Mouse (Mus musculus): Measurements from ENCODE around the gene Bcl2. TPM values are rescaled to one million over a fixed set of nuclear protein-coding genes. Genes with fewer than 3 reads are reported as not detected.

Bcl2 gene
- polyA plus RNA-seq, 1 experiment from 2014 or later = 20.3 TPM

DNA sequence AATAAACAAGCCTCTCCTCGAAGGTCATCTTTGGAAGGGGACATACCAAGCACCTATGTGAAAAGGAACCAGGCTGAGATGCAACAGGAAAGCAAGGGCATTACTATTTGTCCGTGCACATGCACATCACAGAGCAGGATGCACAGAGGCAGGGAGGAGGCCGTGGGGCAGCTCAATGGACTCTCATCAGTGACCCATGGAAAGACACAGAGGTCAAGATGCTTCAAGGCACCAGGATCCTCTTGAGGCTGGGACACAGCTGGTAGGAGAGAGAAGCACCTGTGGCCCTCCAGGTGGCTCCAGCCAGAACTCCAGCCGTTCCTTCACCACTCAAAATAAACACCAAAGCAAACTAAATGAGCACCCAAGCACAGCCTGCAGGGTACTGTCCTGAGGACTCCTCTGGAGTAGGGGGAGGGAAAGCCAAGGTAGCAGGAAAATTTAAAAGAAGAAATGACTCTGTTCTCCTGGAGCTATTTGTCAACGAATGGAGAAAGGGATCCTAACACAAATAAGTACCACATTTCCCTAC, 57.8 kb downstream of the Bcl2 start:
- H3K27ac ChIP-seq = no peak overlapping the region
- no peaks in the 10 kb centered on the region for H3K4me1 ChIP-seq
- no peaks in the 10 kb centered on the region for H3K9me3 ChIP-seq
- no peak for ATAC-seq (ENCODE audit: insufficient number of reproducible peaks, low FRiP score, low TSS enrichment, low read depth)
- H3K36me3 ChIP-seq = no peaks in the 10 kb centered on the region
- H3K4me2 ChIP-seq = no peak overlapping the region
- H3K9ac ChIP-seq = no peak overlapping the region
- no peaks in the 10 kb centered on the region for H3K27me3 ChIP-seq
- H3K4me3 ChIP-seq = no peak overlapping the region
- WGBS = 71% methylated on average over 5 of the region's 5 CpGs

DNA sequence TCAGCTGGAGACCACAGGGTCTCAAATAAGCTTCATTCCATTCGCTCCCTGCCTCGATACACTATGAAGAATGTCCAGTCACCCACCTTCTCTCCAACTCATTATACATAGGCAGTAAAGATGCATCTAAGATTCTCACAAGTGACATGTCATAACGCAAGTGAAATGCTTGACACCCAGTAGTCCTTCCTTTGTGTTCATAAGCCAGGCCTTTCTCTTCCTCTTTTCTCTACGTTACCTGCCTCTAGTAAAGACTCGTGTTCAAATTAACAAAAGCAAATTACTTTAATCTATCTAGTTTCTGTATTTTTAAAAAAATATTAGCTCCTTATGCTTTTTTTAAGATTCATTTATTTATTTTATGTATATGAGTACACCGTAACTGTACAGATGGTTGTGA, 59.8 kb downstream of the Bcl2 start:
- Histone ChIP-seq H3K4me3 (no peak overlapping the region), H3K27ac (no peak overlapping the region), H3K36me3 (no peaks in the 10 kb centered on the region), H3K9me3 (no peaks in the 10 kb centered on the region), H3K4me2 (no peak overlapping the region), H3K27me3 (no peaks in the 10 kb centered on the region), H3K9ac (no peak overlapping the region), H3K4me1 (no peaks in the 10 kb centered on the region)
- 90% methylated on average over 6 of the region's 6 CpGs for WGBS
- ATAC-seq (ENCODE audit: insufficient number of reproducible peaks, low FRiP score, low TSS enrichment, low read depth) = no peak

DNA sequence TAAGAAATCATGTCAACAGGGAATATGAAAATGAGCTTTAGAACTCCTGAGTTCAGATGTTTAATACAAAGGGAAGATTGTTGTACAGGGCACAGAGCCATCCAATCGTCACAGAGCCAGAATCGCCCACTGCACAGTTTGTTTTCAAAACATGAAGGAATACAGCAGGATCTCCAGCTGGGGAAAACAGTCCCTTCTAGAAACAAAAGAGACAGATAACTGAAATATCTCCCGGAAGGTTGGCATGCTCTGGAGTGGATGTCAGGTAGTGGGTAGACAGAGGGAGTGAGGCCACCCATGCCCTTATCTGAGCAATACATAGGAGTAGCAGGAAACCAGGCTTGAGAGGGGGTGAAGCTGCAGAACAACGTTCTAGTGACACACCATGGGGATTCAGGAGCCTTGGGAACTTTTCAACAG, 60.6 kb downstream of the Bcl2 start:
- no peak for ATAC-seq (ENCODE audit: insufficient number of reproducible peaks, low FRiP score, low TSS enrichment, low read depth)

DNA sequence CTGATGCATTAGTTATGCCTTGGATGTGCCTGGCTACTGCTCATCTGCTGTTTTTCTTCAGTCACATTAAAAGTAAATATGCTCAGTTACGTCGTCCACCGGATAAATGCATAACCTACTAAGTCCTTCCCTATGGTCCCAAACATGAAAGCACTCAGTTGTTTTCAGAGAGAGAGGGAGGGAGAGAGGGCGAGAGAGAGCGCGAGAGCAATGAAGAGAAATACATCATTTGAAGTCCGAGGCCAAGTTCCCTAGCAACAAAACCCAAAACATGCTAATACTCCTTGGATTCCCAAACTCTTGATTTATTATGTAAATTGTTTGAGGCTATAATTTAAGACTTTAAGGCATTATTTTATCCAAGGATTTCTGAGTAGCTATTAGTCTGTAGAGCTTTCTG, 62.9 kb downstream of the Bcl2 start:
- Histone ChIP-seq H3K9me3 (no peaks in the 10 kb centered on the region), H3K4me3 (no peak overlapping the region), H3K4me2 (no peak overlapping the region), H3K9ac (no peak overlapping the region), H3K27me3 (no peaks in the 10 kb centered on the region), H3K4me1 (no peaks in the 10 kb centered on the region), H3K36me3 (no peaks in the 10 kb centered on the region), H3K27ac (no peak overlapping the region)
- WGBS = 81% methylated on average over 7 of the region's 7 CpGs
- ATAC-seq (ENCODE audit: insufficient number of reproducible peaks, low FRiP score, low TSS enrichment, low read depth) = no peak

More for the DNA sequence above, 60.6 kb downstream of the Bcl2 start:
- Histone ChIP-seq H3K27ac (no peak overlapping the region), H3K4me1 (no peaks in the 10 kb centered on the region), H3K9ac (no peak overlapping the region), H3K4me3 (no peak overlapping the region), H3K36me3 (no peaks in the 10 kb centered on the region), H3K27me3 (no peaks in the 10 kb centered on the region), H3K9me3 (no peaks in the 10 kb centered on the region), H3K4me2 (no peak overlapping the region)
- 66% methylated on average over 4 of the region's 4 CpGs for whole genome bisulfite sequencing

DNA sequence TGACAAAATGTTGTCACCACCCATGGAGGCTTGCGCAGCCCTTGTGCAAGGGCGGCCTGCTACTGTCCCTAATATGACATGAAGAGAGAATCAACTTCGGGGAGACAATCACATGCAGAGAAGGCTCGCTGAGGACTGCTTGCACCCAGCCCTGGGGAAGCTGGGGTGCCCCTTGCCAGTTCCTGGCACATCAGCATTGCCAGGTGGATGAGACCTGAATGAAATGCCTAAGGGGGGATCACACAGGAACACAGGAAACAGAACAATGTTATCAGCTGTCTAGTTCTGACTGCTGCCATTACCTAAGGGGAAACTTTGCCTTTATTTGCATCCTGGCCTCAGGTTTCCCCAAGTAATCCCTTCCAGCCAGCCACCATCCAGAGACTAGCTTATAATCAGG, 63.6 kb downstream of the Bcl2 start:
- H3K4me3 ChIP-seq = no peak overlapping the region
- WGBS = 85% methylated on average over 4 of the region's 4 CpGs
- ATAC-seq (ENCODE audit: insufficient number of reproducible peaks, low FRiP score, low TSS enrichment, low read depth) = no peak
- H3K9ac ChIP-seq = no peak overlapping the region
- no peaks in the 10 kb centered on the region for H3K36me3 ChIP-seq
- H3K4me2 ChIP-seq = no peak overlapping the region
- no peaks in the 10 kb centered on the region for H3K9me3 ChIP-seq
- H3K27me3 ChIP-seq = no peaks in the 10 kb centered on the region
- H3K4me1 ChIP-seq = no peaks in the 10 kb centered on the region
- H3K27ac ChIP-seq = no peak overlapping the region

DNA sequence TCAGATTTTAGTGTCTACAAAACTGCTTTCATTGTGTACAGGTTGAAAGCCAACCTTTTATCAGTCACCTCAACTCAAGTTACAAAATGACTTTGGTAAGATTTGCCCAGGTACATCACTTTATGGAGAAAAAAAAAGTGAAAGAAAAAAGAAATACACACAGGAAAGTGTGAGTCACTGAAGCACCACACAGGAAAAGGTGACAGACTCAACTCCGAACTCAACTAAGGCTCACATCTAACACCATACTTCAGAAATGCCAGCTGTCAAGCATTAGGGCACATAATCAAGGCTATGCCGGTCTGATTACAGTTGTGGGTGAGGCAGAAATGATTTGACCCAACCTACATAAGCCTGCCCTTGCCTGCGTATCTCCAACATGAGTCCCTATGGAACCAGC, 66.7 kb downstream of the Bcl2 start:
- WGBS = 77% methylated on average over 3 of the region's 3 CpGs

DNA sequence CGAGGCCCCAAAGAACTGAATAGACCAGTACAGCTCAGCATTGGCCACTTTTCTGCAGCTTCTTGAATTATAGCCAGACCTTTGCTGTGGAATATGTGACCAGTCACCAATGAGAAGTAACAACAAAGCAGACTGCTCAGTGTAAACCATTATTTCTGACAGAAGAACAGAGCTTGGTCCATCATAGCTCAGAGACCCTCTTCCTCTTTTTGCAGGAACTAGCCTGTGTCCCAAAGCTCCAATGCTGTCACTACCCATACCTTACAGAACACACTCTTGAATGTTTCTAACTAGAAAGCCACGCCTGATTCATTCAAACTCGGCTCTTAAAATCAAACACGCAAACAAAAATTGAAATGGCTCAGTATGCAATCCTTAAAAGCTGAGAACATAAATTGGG, 69.5 kb downstream of the Bcl2 start:
- no peak for ATAC-seq (ENCODE audit: insufficient number of reproducible peaks, low FRiP score, low TSS enrichment, low read depth)

More for the DNA sequence above, 66.7 kb downstream of the Bcl2 start:
- Histone ChIP-seq H3K27ac (no peak overlapping the region), H3K27me3 (no peaks in the 10 kb centered on the region), H3K36me3 (no peaks in the 10 kb centered on the region), H3K4me1 (no peaks in the 10 kb centered on the region; the same call in 1 of the 2 replicates), H3K9ac (no peak overlapping the region), H3K4me3 (no peak overlapping the region), H3K9me3 (no peaks in the 10 kb centered on the region), H3K4me2 (no peak overlapping the region)
- no peak for ATAC-seq (ENCODE audit: insufficient number of reproducible peaks, low FRiP score, low TSS enrichment, low read depth)

DNA sequence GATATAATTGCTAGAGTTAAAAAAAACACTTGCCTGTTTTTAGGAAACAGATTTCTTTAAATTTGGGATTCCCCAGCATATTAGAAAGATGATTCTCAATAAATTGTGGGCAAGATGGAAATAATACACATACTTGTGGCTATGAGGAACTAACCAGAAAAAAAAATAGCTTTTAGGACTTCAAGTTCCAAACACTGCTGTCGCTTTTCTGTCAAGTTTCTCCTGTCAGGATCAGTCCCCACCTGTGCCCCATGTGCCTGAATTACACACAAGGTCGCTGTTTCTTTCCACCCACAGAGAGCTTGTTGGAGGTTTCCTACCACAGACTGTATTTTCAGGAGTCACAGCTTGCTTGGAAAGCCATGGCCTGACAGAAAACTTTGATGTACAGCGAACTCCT, 70.5 kb downstream of the Bcl2 start:
- 63% methylated on average over 3 of the region's 3 CpGs for WGBS
- Histone ChIP-seq H3K4me2 (no peak overlapping the region), H3K9ac (no peak overlapping the region), H3K27me3 (no peaks in the 10 kb centered on the region), H3K9me3 (no peaks in the 10 kb centered on the region), H3K4me1 (no peaks in the 10 kb centered on the region; the same call in 1 of the 2 replicates), H3K27ac (no peak overlapping the region), H3K36me3 (no peaks in the 10 kb centered on the region), H3K4me3 (no peak overlapping the region)
- no peak for ATAC-seq (ENCODE audit: insufficient number of reproducible peaks, low FRiP score, low TSS enrichment, low read depth)

More for the DNA sequence above, 69.5 kb downstream of the Bcl2 start:
- H3K36me3 ChIP-seq = no peaks in the 10 kb centered on the region
- no peak overlapping the region for H3K4me3 ChIP-seq
- no peaks in the 10 kb centered on the region for H3K9me3 ChIP-seq
- WGBS = 92% methylated on average over 4 of the region's 4 CpGs
- no peak overlapping the region for H3K4me2 ChIP-seq
- no peak overlapping the region for H3K9ac ChIP-seq
- no peaks in the 10 kb centered on the region; the same call in 1 of the 2 replicates for H3K4me1 ChIP-seq
- H3K27me3 ChIP-seq = no peaks in the 10 kb centered on the region
- no peak overlapping the region for H3K27ac ChIP-seq

DNA sequence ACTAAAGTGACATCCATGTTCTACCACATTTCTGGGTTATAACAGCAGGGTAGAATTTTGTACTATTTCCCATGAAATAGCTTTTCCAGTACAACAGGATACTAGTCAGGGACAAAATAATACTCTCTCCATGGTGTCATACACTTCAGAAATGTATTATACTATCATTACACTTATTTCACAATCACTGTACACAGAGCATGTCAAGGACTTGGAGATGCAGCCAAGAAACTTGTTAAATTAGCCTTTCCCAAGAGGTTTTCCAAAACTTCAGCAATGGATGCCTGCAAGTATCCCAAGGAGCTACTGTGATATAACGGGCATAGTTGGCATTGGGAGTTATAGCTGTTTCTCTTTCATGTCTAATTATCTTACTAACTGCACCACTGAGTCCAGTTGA, 73.5 kb downstream of the Bcl2 start:
- Histone ChIP-seq H3K9ac (no peak overlapping the region), H3K4me1 (peaks cover 7% of the 10 kb centered on the region), H3K27me3 (no peaks in the 10 kb centered on the region), H3K4me3 (no peak overlapping the region), H3K9me3 (no peaks in the 10 kb centered on the region), H3K27ac (no peak overlapping the region), H3K4me2 (no peak overlapping the region), H3K36me3 (no peaks in the 10 kb centered on the region)
- WGBS = 84% methylated on average over 1 of the region's 1 CpGs
- ATAC-seq (ENCODE audit: insufficient number of reproducible peaks, low FRiP score, low TSS enrichment, low read depth) = no peak

DNA sequence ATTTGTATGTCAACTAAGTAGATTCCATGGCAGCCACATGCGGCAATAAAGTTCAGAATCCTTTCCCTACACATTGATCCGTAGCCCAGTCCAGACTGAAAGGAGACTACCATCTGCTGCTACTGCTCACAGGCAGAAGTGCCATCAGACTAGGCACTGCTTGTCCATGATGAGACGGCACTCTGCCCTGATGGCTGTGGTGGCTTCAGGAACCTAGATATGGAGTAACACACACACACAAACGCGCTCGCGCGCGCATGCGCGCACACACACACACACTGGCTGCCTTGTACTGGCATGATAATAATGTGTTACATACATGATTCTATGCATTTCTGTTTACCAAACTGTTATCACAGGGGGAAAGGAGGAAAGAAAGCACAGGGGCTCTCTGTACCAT, 76.4 kb downstream of the Bcl2 start:
- Histone ChIP-seq H3K36me3 (no peaks in the 10 kb centered on the region), H3K9ac (no peak overlapping the region), H3K4me1 (peaks cover 7% of the 10 kb centered on the region), H3K9me3 (no peaks in the 10 kb centered on the region), H3K4me3 (no peak overlapping the region), H3K27ac (no peak overlapping the region), H3K4me2 (no peak overlapping the region), H3K27me3 (no peaks in the 10 kb centered on the region)
- WGBS = 91% methylated on average over 11 of the region's 11 CpGs
- ATAC-seq (ENCODE audit: insufficient number of reproducible peaks, low FRiP score, low TSS enrichment, low read depth) = no peak

DNA sequence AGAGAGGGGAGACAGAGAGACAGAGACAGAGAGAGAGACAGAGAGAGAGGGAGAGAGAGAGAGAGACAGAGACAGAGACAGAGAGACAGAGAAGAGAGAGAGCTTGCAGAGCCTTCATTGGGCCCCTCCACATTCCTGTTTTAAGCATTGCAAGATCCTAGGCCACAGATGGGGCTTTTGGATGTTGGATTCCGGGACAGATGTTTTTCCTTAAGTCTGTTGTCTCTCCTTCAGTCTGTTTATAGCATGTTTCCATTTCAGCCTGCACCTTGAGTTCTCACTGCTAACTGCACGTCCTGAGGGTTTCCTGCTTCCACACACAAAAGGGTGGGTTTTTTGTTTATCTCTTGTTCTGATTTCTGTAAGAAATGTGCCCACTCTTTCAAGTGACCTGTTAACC, 77.4 kb downstream of the Bcl2 start:
- no peak overlapping the region for H3K4me3 ChIP-seq
- H3K4me2 ChIP-seq = no peak overlapping the region
- peaks cover 7% of the 10 kb centered on the region for H3K4me1 ChIP-seq
- H3K27me3 ChIP-seq = no peaks in the 10 kb centered on the region
- H3K9me3 ChIP-seq = no peaks in the 10 kb centered on the region
- H3K27ac ChIP-seq = peak overlapping the region; percentile 38; the same call in 1 of the 2 replicates
- no peak overlapping the region for H3K9ac ChIP-seq
- WGBS = 15% methylated on average over 2 of the region's 2 CpGs
- H3K36me3 ChIP-seq = no peaks in the 10 kb centered on the region
- no peak for ATAC-seq (ENCODE audit: insufficient number of reproducible peaks, low FRiP score, low TSS enrichment, low read depth)

DNA sequence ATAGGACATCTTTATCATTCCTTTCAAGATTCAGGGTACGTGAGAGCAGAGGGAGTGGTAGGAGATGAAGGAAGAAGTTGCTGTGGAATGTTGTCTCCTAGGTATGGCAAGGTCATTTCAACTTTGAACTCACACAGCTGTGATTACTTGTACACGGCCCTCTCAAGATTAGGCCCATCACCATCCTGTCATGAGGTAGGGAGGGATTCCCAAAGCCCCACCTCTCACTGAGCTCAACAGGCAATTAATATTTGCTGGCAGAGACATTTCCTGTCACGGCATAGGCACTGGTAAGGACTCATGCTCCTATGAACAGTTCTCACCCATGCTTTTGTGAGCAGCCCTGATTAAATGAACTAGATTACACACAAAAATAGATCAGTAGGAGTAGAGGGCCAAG, 80.9 kb downstream of the Bcl2 start:
- Histone ChIP-seq H3K9me3 (no peaks in the 10 kb centered on the region), H3K27me3 (no peaks in the 10 kb centered on the region), H3K27ac (no peak overlapping the region), H3K4me3 (no peak overlapping the region), H3K36me3 (no peaks in the 10 kb centered on the region), H3K4me1 (peaks cover 36% of the 10 kb centered on the region), H3K4me2 (no peak overlapping the region), H3K9ac (no peak overlapping the region)
- WGBS = 60% methylated on average over 3 of the region's 3 CpGs
- no peak for ATAC-seq (ENCODE audit: insufficient number of reproducible peaks, low FRiP score, low TSS enrichment, low read depth)

DNA sequence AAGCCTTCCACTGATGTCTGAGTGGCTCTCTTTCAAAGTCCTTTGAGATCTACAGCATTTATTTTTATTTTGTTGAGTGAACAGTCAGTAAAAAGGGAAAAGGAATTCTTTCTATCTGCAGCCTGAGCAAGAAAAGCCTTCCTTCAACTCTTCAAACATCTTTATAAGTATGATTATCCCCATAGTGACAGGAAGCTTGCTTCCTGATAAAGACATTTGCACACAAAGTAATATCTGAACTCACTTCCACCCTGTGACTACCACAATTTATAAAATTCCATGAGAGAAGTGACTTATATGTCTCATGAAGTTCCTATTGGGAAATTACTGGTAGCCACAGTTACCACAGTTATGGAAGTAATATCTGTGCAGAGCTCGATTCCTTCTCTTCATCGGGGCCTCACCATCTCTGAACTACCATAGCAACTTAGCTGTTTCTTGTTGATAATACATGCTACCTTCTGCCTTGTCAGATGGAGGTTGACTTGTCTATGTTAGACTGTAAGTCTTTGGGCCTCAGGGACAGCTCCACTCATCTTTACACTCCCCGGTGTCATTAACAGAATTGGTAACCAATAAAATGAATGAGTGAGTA, 82.1 kb downstream of the Bcl2 start:
- Histone ChIP-seq H3K27ac (no peak overlapping the region), H3K27me3 (no peaks in the 10 kb centered on the region), H3K36me3 (no peaks in the 10 kb centered on the region), H3K9me3 (no peaks in the 10 kb centered on the region), H3K4me1 (peaks cover 33% of the 10 kb centered on the region), H3K4me3 (no peak overlapping the region), H3K4me2 (no peak overlapping the region), H3K9ac (no peak overlapping the region)
- ATAC-seq (ENCODE audit: insufficient number of reproducible peaks, low FRiP score, low TSS enrichment, low read depth) = no peak
- 91% methylated on average over 3 of the region's 3 CpGs for WGBS

Data from limb, embryonic 15.5 days (tissue).